In genomic region chr14:25534396-25534769, GRCm38 (mm10) we compare ENCODE assay signal across 11 mouse cellular contexts.
A peak's percentile ranks its signal among the peaks of the same experiment; 100 is the strongest.
DNase-seq lines count a peak whose midpoint lies in the region; ATAC-seq and TF ChIP-seq lines count a peak whose summit lies in the region.
"Had no signal": no experiment of that assay in that cellular context is flagged by ENCODE, and none has a peak within 500 bp of the region (broad histone marks: within the 10 kb centered on the region; RNA-seq: fewer than 3 reads in every experiment).

No protein-coding gene starts in this region.

- H3K27me3 ChIP-seq in heart, embryonic 16.5 days (ENCODE audit: control insufficient read depth, insufficient read depth, low read length) = no peaks in the 10 kb centered on the region
- no peaks in the 10 kb centered on the region for H3K27me3 ChIP-seq in embryonic facial prominence, embryonic 10.5 days (replicated peaks; ENCODE audit: low read depth, poor library complexity, severe bottlenecking)
- no peaks in the 10 kb centered on the region for H3K27me3 ChIP-seq in hindbrain, embryonic 13.5 days
- H3K27me3 ChIP-seq in liver, embryonic 14.5 days (ENCODE audit: control insufficient read depth, insufficient read depth, low read length) = no peaks in the 10 kb centered on the region

- H3K36me3 ChIP-seq in heart, embryonic 16.5 days (ENCODE audit: control insufficient read depth, insufficient read depth) = no peaks in the 10 kb centered on the region
- H3K36me3 ChIP-seq in embryonic facial prominence, embryonic 10.5 days (replicated peaks) = peaks cover 78% of the 10 kb centered on the region
- peaks cover 35% of the 10 kb centered on the region for H3K36me3 ChIP-seq in hindbrain, embryonic 13.5 days
- no peaks in the 10 kb centered on the region for H3K36me3 ChIP-seq in liver, embryonic 14.5 days (replicated peaks; ENCODE audit: control insufficient read depth, insufficient read depth, low read depth)

- no peak overlapping the region for H3K4me3 ChIP-seq in heart, embryonic 16.5 days (ENCODE audit: low read length)
- H3K4me3 ChIP-seq in embryonic facial prominence, embryonic 10.5 days = no peak overlapping the region
- H3K4me3 ChIP-seq in hindbrain, embryonic 13.5 days = no peak overlapping the region
- no peak overlapping the region for H3K4me3 ChIP-seq in liver, embryonic 14.5 days (ENCODE audit: insufficient read depth in 1 of 2, low read depth in 2 of 2, low read length in 2 of 2)

- H3K27ac ChIP-seq in heart, embryonic 16.5 days (ENCODE audit: low read length) = peak overlapping the region; percentile 47
- H3K27ac ChIP-seq in embryonic facial prominence, embryonic 10.5 days (replicated peaks) = peak overlapping the region; percentile 60
- H3K27ac ChIP-seq in hindbrain, embryonic 13.5 days = peak overlapping the region; percentile 55; the same call in 1 of the 2 replicates
- H3K27ac ChIP-seq in liver, embryonic 14.5 days = peak overlapping the region; percentile 24

- no peak for ATAC-seq in heart, embryonic 16.5 days (replicated peaks; ENCODE audit: extremely low read depth, insufficient read depth, low FRiP score)
- ATAC-seq in hindbrain, embryonic 13.5 days (ENCODE audit: low FRiP score) = no peak
- peak; percentile 65; the same call in 1 of the 2 replicates for ATAC-seq in liver, embryonic 14.5 days (ENCODE audit: insufficient read depth)

- peak; percentile 33; the same call in 1 of the 2 replicates for TF ChIP-seq EP300 in liver, embryonic 14.5 days (IDR thresholded peaks at IDR 0.05; ENCODE audit: low read depth)

- TF ChIP-seq CTCF in liver, embryonic 14.5 days (IDR thresholded peaks at IDR 0.05; ENCODE audit: low read depth) = no peak

- peaks cover 49% of the 10 kb centered on the region for H3K4me1 ChIP-seq in heart, embryonic 16.5 days (ENCODE audit: control insufficient read depth, insufficient read depth, low read length)
- H3K4me1 ChIP-seq in embryonic facial prominence, embryonic 10.5 days = peaks cover 54% of the 10 kb centered on the region
- H3K4me1 ChIP-seq in hindbrain, embryonic 13.5 days (replicated peaks) = peaks cover 58% of the 10 kb centered on the region
- peaks cover 38 to 44% of the 10 kb centered on the region in 2 experiments for H3K4me1 ChIP-seq in liver, embryonic 14.5 days (replicated peaks; ENCODE audit: control insufficient read depth in 2 of 2, insufficient read depth in 2 of 2, low read length in 1 of 2)

- H3K9ac ChIP-seq in heart, embryonic 16.5 days (ENCODE audit: low read length) = 0 out of 2 replicates have a peak overlapping the region, but pooled peaks have one; percentile 41
- H3K9ac ChIP-seq in hindbrain, embryonic 13.5 days = no peak overlapping the region
- H3K9ac ChIP-seq in liver, embryonic 14.5 days (replicated peaks) = peak overlapping the region; percentile 19; the same call in 1 of the 2 replicates

- H3K4me2 ChIP-seq in heart, embryonic 16.5 days (ENCODE audit: low read depth, low read length) = no peak overlapping the region
- no peak overlapping the region for H3K4me2 ChIP-seq in hindbrain, embryonic 13.5 days
- H3K4me2 ChIP-seq in liver, embryonic 14.5 days (ENCODE audit: low read depth) = peak overlapping the region; percentile 20; the same call in 1 of the 2 replicates

- no peaks in the 10 kb centered on the region for H3K9me3 ChIP-seq in heart, embryonic 16.5 days (replicated peaks; ENCODE audit: control insufficient read depth, low read length)
- no peaks in the 10 kb centered on the region for H3K9me3 ChIP-seq in embryonic facial prominence, embryonic 10.5 days
- no peaks in the 10 kb centered on the region for H3K9me3 ChIP-seq in hindbrain, embryonic 13.5 days
- H3K9me3 ChIP-seq in liver, embryonic 14.5 days (ENCODE audit: control insufficient read depth, low read length) = no peaks in the 10 kb centered on the region

- DNase-seq in heart, adult 8-10 months (ENCODE audit: low spot score) = no peak
- DNase-seq in embryonic facial prominence, embryonic 10.5 days (ENCODE audit: low spot score) = no peak
- DNase-seq in liver, embryonic 14.5 days (ENCODE audit: low read depth in 3 of 3, low spot score in 3 of 3) = no peak
- no peak for DNase-seq in spleen, postnatal 14 days (ENCODE audit: low spot score in 2 of 2)
- DNase-seq in cerebellum, postnatal 10 days = no peak
- DNase-seq in frontal cortex, postnatal 36 days (ENCODE audit: low spot score in 2 of 2) = no peak
- DNase-seq: cerebellum, postnatal 14 days; lung, postnatal 14 days; thymus, adult 2 months had no signal
